Mouse (Mus musculus) MEL (cell line): ENCODE results near the gene Spo11. TPM values are rescaled to one million over a fixed set of nuclear protein-coding genes. Genes with fewer than 3 reads are reported as not detected.

Experiments used
- DNase-seq: peaks from one replicate; pipeline ENCODE4 v3.0.0; 2011; ENCODE audit warnings: low read depth, low spot score
- H3K27ac ChIP-seq: 2 replicates; pipeline ENCODE4 v1.5.1; 2012; ENCODE audit warnings: low read depth, mild to moderate bottlenecking, control low read depth, low read length, moderate library complexity; ENCODE audit not compliant: control insufficient read depth
- H3K27me3 ChIP-seq, 2 experiments: fragments of 150-350 bp in 1 of 2; sonication (generic) in 1 of 2; 2 replicates each; pipeline ENCODE4 v1.6.1; 2012; ENCODE audit warnings: low read length in 2 of 2, mild to moderate bottlenecking in 2 of 2, improper control_type of control experiment in 1 of 2, moderate library complexity in 1 of 2; ENCODE audit not compliant: insufficient read depth in 2 of 2, control insufficient read depth in 1 of 2
- H3K36me3 ChIP-seq, 2 experiments: 2 replicates each; pipeline ENCODE4 v1.6.1; 2012 to 2014; ENCODE audit warnings: low read length in 2 of 2, improper control_type of control experiment in 1 of 2, inconsistent platforms in 1 of 2, mild to moderate bottlenecking in 1 of 2; ENCODE audit not compliant: insufficient read depth in 2 of 2, control insufficient read depth in 1 of 2
- H3K4me1 ChIP-seq, 2 experiments: fragments of 150-350 bp in 1 of 2; sonication (generic) in 1 of 2; 2 replicates each; pipeline ENCODE4 v1.6.1; 2012; ENCODE audit warnings: low read length in 2 of 2, improper control_type of control experiment in 1 of 2, mild to moderate bottlenecking in 1 of 2; ENCODE audit not compliant: insufficient read depth in 2 of 2, control insufficient read depth in 1 of 2
- H3K4me3 ChIP-seq, 2 experiments: fragments of 150-350 bp in 1 of 2; sonication (generic) in 1 of 2; 2 replicates each; pipeline ENCODE4 v1.5.1; 2012; ENCODE audit warnings: low read depth in 2 of 2, low read length in 2 of 2, mild to moderate bottlenecking in 2 of 2, moderate library complexity in 2 of 2, control low read depth in 1 of 2, improper control_type of control experiment in 1 of 2; ENCODE audit not compliant: control insufficient read depth in 1 of 2, insufficient read depth in 1 of 2
- H3K79me2 ChIP-seq: 2 replicates; pipeline ENCODE4 v1.6.1; 2012; ENCODE audit warnings: mild to moderate bottlenecking, low read length, moderate library complexity; ENCODE audit not compliant: control insufficient read depth, poor library complexity, insufficient read depth
- H3K9ac ChIP-seq: 2 replicates; pipeline ENCODE4 v1.6.1; 2012; ENCODE audit warnings: low read depth, mild to moderate bottlenecking, control low read depth, low read length, moderate library complexity; ENCODE audit not compliant: control insufficient read depth, poor library complexity, severe bottlenecking
- H3K9me3 ChIP-seq: fragments of 150-350 bp; sonication (generic); replicated peaks from 2 replicates; pipeline ENCODE4 v1.6.1; 2012; ENCODE audit warnings: mild to moderate bottlenecking, low read length, improper control_type of control experiment, moderate library complexity; ENCODE audit not compliant: insufficient read depth
- TAL1 ChIP-seq: IDR thresholded peaks from 2 replicates; pipeline ENCODE4 v1.6.1; 2012; ENCODE audit warnings: mild to moderate bottlenecking, inconsistent platforms, low read length, moderate library complexity, mixed read lengths
- polyA plus RNA-seq, 2 experiments: library from polyadenylated mRNA; stranded (reverse) in 1 of 2; unstranded in 1 of 2; fragments of >175 nt in 1 of 2; fragments of >200 nt in 1 of 2; gene quantifications; 2 replicates each; pipeline versions ENCODE4 v1.2.1 to v1.2.4; 2012; ENCODE audit warnings: low replicate concordance in 2 of 2, low read depth in 1 of 2; ENCODE audit not compliant: insufficient read length in 2 of 2, insufficient read depth in 1 of 2, missing spikeins in 1 of 2
- total RNA-seq: library from RNA; depleted of rRNA; stranded (reverse); fragments of 300-350 nt; gene quantifications from 2 replicates; pipeline ENCODE4 v1.2.3, GENCODE M21; 2012; rRNA removed

Spo11 gene
- total and polyA plus RNA-seq, 3 experiments: not detected

DNA sequence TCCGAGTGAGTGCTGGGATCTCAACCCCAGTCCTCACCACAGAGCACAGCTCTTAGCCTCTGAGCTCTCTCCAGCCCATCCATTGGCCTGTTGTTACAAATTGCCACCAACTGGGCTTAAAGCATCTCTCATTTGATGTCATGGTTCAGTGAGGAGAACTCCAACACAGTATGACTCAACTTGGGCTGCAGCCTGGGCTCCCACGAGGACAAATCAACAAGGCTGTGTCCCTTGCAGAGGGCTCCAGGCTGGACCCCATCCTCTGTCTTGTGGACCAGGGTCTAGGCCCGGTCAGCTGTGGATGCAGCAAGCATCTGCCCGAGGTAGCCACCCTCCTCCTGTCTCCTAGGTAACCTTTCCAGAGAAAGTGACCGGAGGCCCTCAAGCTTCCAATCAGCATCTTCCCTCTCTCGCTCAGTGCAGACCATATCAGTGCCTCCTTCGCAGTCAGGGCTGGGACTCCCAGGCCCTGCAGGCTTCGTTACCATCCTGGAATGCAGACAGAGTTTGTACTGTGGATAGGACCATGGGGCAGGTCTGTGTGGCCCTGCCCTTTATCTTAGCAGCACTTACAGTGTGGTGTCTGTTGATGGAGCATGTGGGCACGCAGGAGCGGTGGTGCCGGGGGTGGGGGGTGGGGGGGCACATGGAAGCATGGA lies 65.1 kb downstream of the Spo11 start:
- Histone ChIP-seq H3K27me3 (no peaks in the 10 kb centered on the region), H3K9me3 (no peaks in the 10 kb centered on the region), H3K4me1 (peaks cover 10 to 30% of the 10 kb centered on the region in 2 experiments), H3K36me3 (peaks cover 0 to 23% of the 10 kb centered on the region in 2 experiments; a peak in 2 of 4 replicates), H3K27ac (no peak overlapping the region), H3K9ac (no peak overlapping the region), H3K4me3 (no peak overlapping the region), H3K79me2 (no peaks in the 10 kb centered on the region)
- DNase-seq: no peak
- TF ChIP-seq TAL1: no peak

Other genes with a start within 250 kb of the Spo11 start
- not detected in 2 replicates for gene Bmp7, start 37.4 kb upstream of the Spo11 start, total RNA-seq
- not detected for gene Bmp7, start 37.4 kb upstream of the Spo11 start, polyA plus RNA-seq
- 139 and 156 TPM in 2 replicates for gene Rae1, start 22.4 kb downstream of the Spo11 start, total RNA-seq
- gene Rae1, start 22.4 kb downstream of the Spo11 start, polyA plus RNA-seq: 100 to 1,000 TPM in 1 of 2 experiments, not detected in 1; 172 TPM
- 37.0 and 39.0 TPM in 2 replicates for gene Rbm38, start 42.8 kb downstream of the Spo11 start, total RNA-seq
- gene Rbm38, start 42.8 kb downstream of the Spo11 start, polyA plus RNA-seq: 100 to 1,000 TPM in 1 of 2 experiments, not detected in 1; 207 TPM
- gene Ctcfl, start 141.8 kb downstream of the Spo11 start, total RNA-seq: not detected in 2 replicates
- under 1 TPM in 1 of 2 experiments, not detected in 1; 0.13 TPM for gene Ctcfl, start 141.8 kb downstream of the Spo11 start, polyA plus RNA-seq
- not detected in 2 replicates for gene Pck1, start 175.3 kb downstream of the Spo11 start, total RNA-seq
- not detected for gene Pck1, start 175.3 kb downstream of the Spo11 start, polyA plus RNA-seq
- gene Zbp1, start 241.2 kb downstream of the Spo11 start, total RNA-seq: not detected in 2 replicates
- gene Zbp1, start 241.2 kb downstream of the Spo11 start, polyA plus RNA-seq: not detected